Mouse (Mus musculus) C2C12 (cell line): ENCODE measurements around the gene Kcnj12.

Experiments used
- CEBPB ChIP-seq: IDR thresholded peaks from one replicate; pipeline ENCODE4 v1.6.1; 2011; ENCODE audit warnings: low read depth, mild to moderate bottlenecking, control low read depth, moderate library complexity
- CTCF ChIP-seq: IDR thresholded peaks from one replicate; pipeline ENCODE4 v1.5.1; 2011; ENCODE audit not compliant: control insufficient read depth, insufficient read depth, insufficient read length
- FOSL1 ChIP-seq: IDR thresholded peaks from one replicate; pipeline ENCODE4 v1.8.0; 2011; ENCODE audit warnings: mild to moderate bottlenecking, low read length; ENCODE audit not compliant: poor library complexity, insufficient read depth, severe bottlenecking
- MAX ChIP-seq: IDR thresholded peaks from one replicate; pipeline ENCODE4 v1.6.1; 2011; ENCODE audit warnings: mild to moderate bottlenecking, control low read depth
- MYOD1 ChIP-seq: IDR thresholded peaks from one replicate; pipeline ENCODE4 v1.6.1; 2011; ENCODE audit warnings: low read depth; ENCODE audit not compliant: control insufficient read depth, insufficient read length
- MYOG ChIP-seq: IDR thresholded peaks from one replicate; pipeline ENCODE4 v1.6.1; 2011; ENCODE audit not compliant: control insufficient read depth, insufficient read length; ENCODE audit errors: extremely low read depth
- USF1 ChIP-seq: IDR thresholded peaks from one replicate; pipeline ENCODE4 v1.6.1; 2011; ENCODE audit warnings: low read depth, mild to moderate bottlenecking, control low read depth, moderate library complexity

DNA sequence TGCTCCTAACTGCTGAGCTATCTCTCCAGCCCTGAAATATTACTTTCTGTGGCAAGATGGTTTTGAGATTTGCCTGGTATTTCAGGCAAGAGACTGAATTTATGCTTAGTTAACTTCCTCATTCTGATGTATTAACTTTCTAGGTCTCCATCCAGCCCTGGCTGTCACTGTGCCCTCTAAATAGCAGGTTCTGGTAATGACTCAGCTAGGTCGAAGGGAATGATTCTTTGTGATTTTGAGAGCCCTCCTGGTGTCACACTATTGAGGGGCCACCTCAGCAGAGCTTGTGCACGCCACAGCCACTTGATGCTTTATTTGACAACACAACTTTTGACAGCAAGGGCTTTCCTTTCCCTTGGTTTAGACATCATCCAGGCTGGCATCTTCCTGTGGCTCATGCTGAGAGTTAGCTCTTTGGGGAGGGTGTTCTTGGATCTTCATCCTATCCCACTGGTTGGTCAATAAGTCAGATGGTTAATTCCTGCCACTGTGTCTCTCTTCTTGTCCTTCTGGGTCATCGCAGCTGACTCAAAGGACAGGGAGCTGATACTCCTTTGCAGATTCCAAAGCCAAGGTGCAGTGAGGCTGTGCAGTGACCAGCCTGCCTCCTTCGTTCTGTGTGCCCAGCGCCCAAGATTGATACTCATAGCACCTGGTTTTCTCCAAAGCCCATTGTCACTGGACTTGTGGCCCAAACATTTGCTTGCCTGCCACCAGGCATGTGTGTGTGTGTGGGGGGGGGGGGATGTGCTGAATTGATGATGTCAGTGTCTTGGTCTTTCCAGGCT lies 9.5 kb downstream of the Kcnj12 start:
- TF ChIP-seq CTCF (no peak), MAX (no peak), MYOG (no peak), USF1 (no peak), FOSL1 (no peak), MYOD1 (no peak), CEBPB (no peak)
